Mouse (Mus musculus) intestine, postnatal 0 days (tissue): ENCODE measurements around the gene Anxa1. TPM values are rescaled to one million over a fixed set of nuclear protein-coding genes. Genes with fewer than 3 reads are reported as not detected.

Experiments
- ATAC-seq: fragments of 200-750 bp; cut with Nextera tagmentation; 2 replicates; pipeline ENCODE4 v1.8.0; 2017; ENCODE audit warnings: mild to moderate bottlenecking, moderate TSS enrichment, moderate library complexity
- H3K27ac ChIP-seq: fragments of 300-500 bp; sonication (generic); 2 replicates; pipeline ENCODE4 v1.5.1; 2014; ENCODE audit warnings: mild to moderate bottlenecking, low read depth, low read length, moderate library complexity
- H3K27me3 ChIP-seq: fragments of 300-500 bp; sonication (generic); replicated peaks from 2 replicates; pipeline ENCODE4 v1.6.1; 2014; ENCODE audit warnings: low read length, mixed read lengths; ENCODE audit not compliant: control insufficient read depth, insufficient read depth
- H3K36me3 ChIP-seq: fragments of 300-500 bp; sonication (generic); 2 replicates; pipeline ENCODE4 v1.6.1; 2014; ENCODE audit warnings: mild to moderate bottlenecking, moderate library complexity; ENCODE audit not compliant: control insufficient read depth, insufficient read depth
- H3K4me1 ChIP-seq: fragments of 300-500 bp; sonication (generic); replicated peaks from 2 replicates; pipeline ENCODE4 v1.6.1; 2014; ENCODE audit warnings: antibody characterized with exemption, low read length, mixed read lengths; ENCODE audit not compliant: control insufficient read depth, insufficient read depth
- H3K4me2 ChIP-seq: fragments of 300-500 bp; sonication (generic); replicated peaks from 2 replicates; pipeline ENCODE4 v1.6.1; 2014; ENCODE audit warnings: low read depth, mild to moderate bottlenecking, moderate library complexity
- H3K4me3 ChIP-seq: fragments of 300-500 bp; sonication (generic); 2 replicates; pipeline ENCODE4 v1.5.1; 2014; ENCODE audit warnings: low read depth, low read length
- H3K9ac ChIP-seq: fragments of 300-500 bp; sonication (generic); 2 replicates; pipeline ENCODE4 v1.6.1; 2014; ENCODE audit warnings: mild to moderate bottlenecking, low read depth, low read length
- H3K9me3 ChIP-seq: fragments of 300-500 bp; sonication (generic); 2 replicates; pipeline ENCODE4 v1.6.1; 2016; ENCODE audit warnings: mixed run types; ENCODE audit not compliant: control insufficient read depth
- CTCF ChIP-seq: sonication (generic); IDR thresholded peaks from 2 replicates; pipeline ENCODE4 v1.5.1; 2016; ENCODE audit warnings: low read depth, mild to moderate bottlenecking, control low read depth, antibody characterized with exemption, moderate library complexity
- WGBS: fragments of 180-500 bp; shearing (Covaris S2); extraction: QIAGEN DNeasy Blood & Tissue Kit; methylation state at CpG from one replicate; pipeline ENCODE4 v1.1.7; 2014; 5-methylcytosine and 5-hydroxymethylcytosine counted together
- polyA plus RNA-seq: library from polyadenylated mRNA; unstranded; fragments of >200 nt; fragmentation: Nextera tagmentation; extraction: Ambion mirVana; gene quantifications from 2 replicates; pipeline ENCODE4 v1.2.1, GENCODE M21; 2015

The Anxa1 gene
- polyA plus RNA-seq, 1 experiment from 2014 or later = 48.9 TPM

DNA sequence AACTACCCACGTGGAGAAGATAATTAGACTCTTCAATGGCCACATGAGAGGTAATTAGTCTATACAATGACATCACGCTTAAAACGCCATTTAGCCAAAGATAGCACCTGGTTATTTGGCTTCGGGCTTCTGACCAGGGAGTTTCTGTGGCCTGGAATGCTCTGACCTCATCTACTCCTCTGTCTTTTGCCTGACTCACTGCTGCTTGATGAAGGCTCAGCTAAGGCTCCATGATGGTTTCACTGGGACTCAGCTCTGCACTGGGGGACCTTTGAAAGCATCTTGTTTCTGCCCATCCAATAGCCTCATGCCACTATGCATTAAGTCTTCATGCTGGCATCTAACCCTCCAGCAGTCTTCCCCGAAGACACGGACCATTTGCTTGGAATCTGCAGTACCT is 2.5 kb downstream of the Anxa1 start:
- Histone ChIP-seq H3K4me3 (no peak overlapping the region), H3K27ac (no peak overlapping the region), H3K9ac (no peak overlapping the region), H3K4me1 (no peaks in the 10 kb centered on the region), H3K9me3 (no peaks in the 10 kb centered on the region), H3K36me3 (no peaks in the 10 kb centered on the region), H3K4me2 (no peak overlapping the region), H3K27me3 (no peaks in the 10 kb centered on the region)
- ATAC-seq = no peak
- no peak for TF ChIP-seq CTCF
- 82% methylated on average over 6 of the region's 6 CpGs for WGBS

DNA sequence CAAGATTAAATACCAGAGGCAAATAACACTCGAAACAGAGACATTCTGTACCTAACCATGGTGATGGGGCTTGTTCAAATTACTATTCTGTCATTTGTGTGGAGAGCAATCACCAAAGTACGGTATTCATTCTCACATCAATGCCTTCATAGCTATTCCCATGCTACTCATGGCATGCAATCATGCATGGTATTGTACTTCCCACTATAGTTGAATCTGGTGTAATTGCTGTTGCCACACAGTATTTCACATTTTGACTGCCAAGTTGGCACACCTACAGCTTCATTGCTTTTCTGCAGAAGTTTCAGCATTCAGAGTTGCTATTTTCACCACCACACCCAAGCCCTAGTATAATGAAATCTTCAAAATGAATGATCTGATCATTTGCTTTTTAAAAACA is 4.4 kb downstream of the Anxa1 start:
- ATAC-seq = no peak

GRCm38 (mm10) chr19:20385645-20386044 is 5.1 kb downstream of the Anxa1 start:
- no peaks in the 10 kb centered on the region for H3K36me3 ChIP-seq
- TF ChIP-seq CTCF = no peak
- 76% methylated on average over 6 of the region's 6 CpGs for WGBS
- H3K27me3 ChIP-seq = no peaks in the 10 kb centered on the region
- H3K4me3 ChIP-seq = no peak overlapping the region
- no peaks in the 10 kb centered on the region for H3K4me1 ChIP-seq
- ATAC-seq = no peak
- no peak overlapping the region for H3K4me2 ChIP-seq
- H3K9ac ChIP-seq = no peak overlapping the region
- no peaks in the 10 kb centered on the region for H3K9me3 ChIP-seq
- H3K27ac ChIP-seq = no peak overlapping the region

More for the DNA sequence above, 4.4 kb downstream of the Anxa1 start:
- WGBS = 84% methylated on average over 2 of the region's 2 CpGs
- Histone ChIP-seq H3K4me3 (no peak overlapping the region), H3K36me3 (no peaks in the 10 kb centered on the region), H3K27me3 (no peaks in the 10 kb centered on the region), H3K27ac (no peak overlapping the region), H3K4me1 (no peaks in the 10 kb centered on the region), H3K9ac (no peak overlapping the region), H3K4me2 (no peak overlapping the region), H3K9me3 (no peaks in the 10 kb centered on the region)
- TF ChIP-seq CTCF = no peak

DNA sequence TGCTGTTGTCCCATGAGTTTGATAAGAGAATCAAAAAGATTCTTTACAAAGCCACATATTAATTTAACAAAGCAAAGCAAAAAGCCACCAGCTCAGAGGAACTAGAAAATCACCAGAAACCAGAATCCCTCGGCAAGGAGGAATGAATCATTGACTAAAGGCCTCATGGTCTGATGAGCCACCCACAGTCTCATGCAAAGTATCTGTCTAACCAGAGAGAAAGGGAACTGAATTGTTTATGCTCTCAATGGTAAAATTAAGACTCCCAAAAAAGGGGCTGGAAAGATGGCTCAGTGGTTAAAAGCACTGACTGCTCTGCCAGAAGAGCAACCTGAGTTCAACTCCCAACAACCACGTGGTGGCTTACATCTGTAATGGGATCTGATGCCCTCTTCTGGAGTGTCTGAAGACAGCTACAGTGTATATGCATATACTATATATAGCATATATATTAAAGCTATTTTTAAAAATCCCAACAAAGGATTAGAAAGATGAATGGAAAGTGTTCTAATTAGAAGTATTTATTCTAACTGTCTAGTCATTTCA is 9.5 kb downstream of the Anxa1 start:
- ATAC-seq = no peak
- Histone ChIP-seq H3K4me2 (no peak overlapping the region), H3K9ac (no peak overlapping the region), H3K4me1 (no peaks in the 10 kb centered on the region), H3K27ac (no peak overlapping the region), H3K4me3 (no peak overlapping the region), H3K27me3 (no peaks in the 10 kb centered on the region), H3K36me3 (no peaks in the 10 kb centered on the region), H3K9me3 (no peaks in the 10 kb centered on the region)
- no peak for TF ChIP-seq CTCF
- WGBS = 72% methylated on average over 2 of the region's 2 CpGs

GRCm38 (mm10) chr19:20370175-20370574 is 20.6 kb downstream of the Anxa1 start:
- WGBS = 62% methylated on average over 2 of the region's 2 CpGs
- Histone ChIP-seq H3K4me3 (no peak overlapping the region), H3K9ac (no peak overlapping the region), H3K9me3 (no peaks in the 10 kb centered on the region), H3K4me2 (no peak overlapping the region), H3K27ac (no peak overlapping the region), H3K36me3 (no peaks in the 10 kb centered on the region), H3K4me1 (no peaks in the 10 kb centered on the region), H3K27me3 (no peaks in the 10 kb centered on the region)
- no peak for TF ChIP-seq CTCF
- no peak for ATAC-seq

DNA sequence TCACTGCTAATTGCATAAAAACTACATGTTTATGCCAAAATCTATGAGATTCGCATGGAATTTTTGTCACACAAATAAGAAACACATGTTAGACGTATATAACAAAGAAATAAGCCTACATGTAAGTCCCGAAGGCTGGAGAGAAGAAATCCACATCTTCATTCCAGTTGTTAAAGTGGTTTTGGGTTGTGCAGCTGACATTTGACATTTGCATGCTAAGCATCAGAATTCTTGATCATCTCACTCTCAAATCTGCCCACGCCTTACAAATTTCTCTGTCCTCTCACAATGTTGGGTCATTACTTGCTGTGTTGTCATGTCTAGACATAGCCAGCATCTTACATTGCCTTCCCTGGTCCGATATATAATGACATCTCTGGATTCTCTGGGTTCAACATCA is 24.2 kb downstream of the Anxa1 start:
- Histone ChIP-seq H3K27me3 (no peaks in the 10 kb centered on the region), H3K4me1 (no peaks in the 10 kb centered on the region), H3K9ac (no peak overlapping the region), H3K4me3 (no peak overlapping the region), H3K36me3 (no peaks in the 10 kb centered on the region), H3K4me2 (no peak overlapping the region), H3K9me3 (no peaks in the 10 kb centered on the region), H3K27ac (no peak overlapping the region)
- no peak for ATAC-seq
- no peak for TF ChIP-seq CTCF
- WGBS = 80% methylated on average over 5 of the region's 5 CpGs

DNA sequence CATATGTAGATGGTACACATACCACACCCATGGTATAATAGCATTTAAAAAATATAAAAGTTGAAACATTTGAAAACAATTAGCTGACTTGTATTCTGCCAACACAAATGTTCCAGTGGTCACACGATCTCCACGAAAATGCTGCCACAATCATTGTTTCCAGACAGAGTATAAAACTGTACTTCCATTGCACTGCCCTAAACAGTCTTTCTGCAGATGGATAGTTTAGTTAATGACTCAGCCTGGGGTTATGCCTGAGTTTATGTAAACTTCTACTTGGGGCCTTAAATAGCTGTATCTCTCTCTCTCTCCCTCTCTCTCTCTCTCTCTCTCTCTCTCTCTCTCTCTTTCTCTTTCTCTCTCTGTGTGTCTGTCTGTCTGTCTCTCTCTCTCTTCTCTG is 24.7 kb downstream of the Anxa1 start:
- Histone ChIP-seq H3K36me3 (no peaks in the 10 kb centered on the region), H3K4me3 (no peak overlapping the region), H3K27me3 (0 out of 2 replicates have a peak, but pooled peaks cover 3% of the 10 kb centered on the region), H3K9me3 (no peaks in the 10 kb centered on the region), H3K4me2 (no peak overlapping the region), H3K27ac (no peak overlapping the region), H3K4me1 (no peaks in the 10 kb centered on the region), H3K9ac (no peak overlapping the region)
- no peak for TF ChIP-seq CTCF
- WGBS = 64% methylated on average over 2 of the region's 2 CpGs
- no peak for ATAC-seq
